ENCODE assay signal across 12 mouse cellular contexts in genomic region chr7:30197592-30198129, GRCm38 (mm10). TPM values are rescaled to one million over a fixed set of nuclear protein-coding genes. Genes with fewer than 3 reads are reported as not detected.
DNase-seq lines count a peak whose midpoint lies in the region; ATAC-seq and TF ChIP-seq lines count a peak whose summit lies in the region.
"Had no signal": no experiment of that assay in that cellular context is flagged by ENCODE, and none has a peak within 500 bp of the region (broad histone marks: within the 10 kb centered on the region; RNA-seq: fewer than 3 reads in every experiment).

No protein-coding gene starts in this region.

- ATAC-seq in kidney, embryonic 15.5 days (replicated peaks; ENCODE audit: low FRiP score): no peak
- no peak for ATAC-seq in limb, embryonic 11.5 days (ENCODE audit: insufficient number of reproducible peaks, low FRiP score, low TSS enrichment, low read depth)
- ATAC-seq: lung, postnatal 0 days had no signal

- H3K9ac ChIP-seq in kidney, embryonic 15.5 days: no peak overlapping the region
- H3K9ac ChIP-seq in ES-E14 (ENCODE audit: insufficient read depth, low read depth, low read length, poor library complexity, severe bottlenecking): peak overlapping the region; percentile 74
- H3K9ac ChIP-seq in limb, embryonic 11.5 days (ENCODE audit: low read length): no peak overlapping the region
- H3K9ac ChIP-seq: heart, embryonic 15.5 days; hindbrain, embryonic 12.5 days had no signal

- H3K4me3 ChIP-seq in kidney, embryonic 15.5 days (replicated peaks): no peak overlapping the region
- H3K4me3 ChIP-seq in ES-E14 (ENCODE audit: insufficient read depth in 1 of 2, low read depth in 1 of 2, low read length in 2 of 2, poor library complexity in 1 of 2, severe bottlenecking in 1 of 2): peak overlapping the region; percentile 34 to 37; a peak in 3 of 4 replicates
- no peak overlapping the region for H3K4me3 ChIP-seq in limb, embryonic 11.5 days (ENCODE audit: low read depth, low read length)
- H3K4me3 ChIP-seq: heart, embryonic 15.5 days; left cerebral cortex, adult 2 months had no signal

- in situ Hi-C loops in ES-E14 (cut with MboI; ENCODE audit: low sequenced_read_pairs in 2 of 2, unreplicated experiment in 2 of 2): no loop called here

- H3K4me1 ChIP-seq in kidney, embryonic 15.5 days: peaks cover 52% of the 10 kb centered on the region
- H3K4me1 ChIP-seq in ES-E14 (ENCODE audit: control insufficient read depth in 2 of 2, insufficient read depth in 2 of 2, low read length in 2 of 2, poor library complexity in 1 of 2): peaks cover 7 to 18% of the 10 kb centered on the region in 2 experiments
- H3K4me1 ChIP-seq in limb, embryonic 11.5 days (ENCODE audit: control insufficient read depth, insufficient read depth, low read length): peaks cover 10% of the 10 kb centered on the region

- 53% methylated on average over 5 of the region's 5 CpGs for WGBS in kidney, embryonic 15.5 days
- 70% methylated on average over 5 of the region's 5 CpGs for WGBS in limb, embryonic 11.5 days

- H3K9me3 ChIP-seq in kidney, embryonic 15.5 days (replicated peaks): no peaks in the 10 kb centered on the region
- H3K9me3 ChIP-seq in ES-E14 (ENCODE audit: control insufficient read depth, insufficient read depth, low read depth, low read length): no peaks in the 10 kb centered on the region
- H3K9me3 ChIP-seq in limb, embryonic 11.5 days (ENCODE audit: control insufficient read depth, low read length): peaks cover 2% of the 10 kb centered on the region; the same call in 1 of the 2 replicates
- H3K9me3 ChIP-seq: heart, embryonic 15.5 days; hindbrain, embryonic 12.5 days had no signal

- no peak for DNase-seq in kidney, postnatal 10 days
- DNase-seq in 416B (ENCODE audit: low read depth): peak; percentile 69
- no peak for DNase-seq in ES-E14 (ENCODE audit: low read depth, low spot score)
- DNase-seq in limb, embryonic 11.5 days (ENCODE audit: low spot score): no peak
- no peak for DNase-seq in urinary bladder, postnatal 14 days (ENCODE audit: low spot score)
- no peak for DNase-seq in right cerebral cortex, postnatal 4 days
- DNase-seq: retina, postnatal 1 day had no signal

- no peak overlapping the region for H3K4me2 ChIP-seq in kidney, embryonic 15.5 days
- H3K4me2 ChIP-seq in limb, embryonic 11.5 days (ENCODE audit: low read depth, severe bottlenecking): no peak overlapping the region

- H3K27ac ChIP-seq in kidney, embryonic 15.5 days: peak overlapping the region; percentile 84
- H3K27ac ChIP-seq in ES-E14 (ENCODE audit: insufficient read depth, low read depth, low read length, poor library complexity, severe bottlenecking): peak overlapping the region; percentile 93
- 0 out of 2 replicates have a peak overlapping the region, but pooled peaks have one; percentile 22 for H3K27ac ChIP-seq in limb, embryonic 11.5 days (replicated peaks; ENCODE audit: low read depth, low read length)
- H3K27ac ChIP-seq: heart, embryonic 15.5 days; hindbrain, embryonic 12.5 days; left cerebral cortex, adult 2 months had no signal

- H3K36me3 ChIP-seq in kidney, embryonic 15.5 days: peaks cover under 1% of the 10 kb centered on the region; the same call in 1 of the 2 replicates
- no peaks in the 10 kb centered on the region for H3K36me3 ChIP-seq in ES-E14 (ENCODE audit: control insufficient read depth, insufficient read depth, low read length, poor library complexity, severe bottlenecking)
- no peaks in the 10 kb centered on the region for H3K36me3 ChIP-seq in limb, embryonic 11.5 days (ENCODE audit: control insufficient read depth, insufficient read depth, low read length)
- H3K36me3 ChIP-seq: hindbrain, embryonic 12.5 days had no signal

- no peaks in the 10 kb centered on the region for H3K27me3 ChIP-seq in kidney, embryonic 15.5 days
- no peaks in the 10 kb centered on the region for H3K27me3 ChIP-seq in limb, embryonic 11.5 days (ENCODE audit: control insufficient read depth, insufficient read depth, low read length)
- H3K27me3 ChIP-seq: heart, embryonic 15.5 days; hindbrain, embryonic 12.5 days had no signal

TF ChIP-seq in ES-E14, 5 proteins besides CTCF, POLR2A, EP300 and RAD21:
- TF ChIP-seq ZC3H11A (IDR thresholded peaks at IDR 0.05; ENCODE audit: borderline replicate concordance, low read depth, low read length): no peak
- no peak for TF ChIP-seq HCFC1 (IDR thresholded peaks at IDR 0.05; ENCODE audit: borderline replicate concordance, insufficient read depth, low read length)
- TF ChIP-seq MAFK (IDR thresholded peaks at IDR 0.05; ENCODE audit: insufficient read depth, low read depth, low read length): peak; percentile 40; the same call in 1 of the 2 replicates
TF ChIP-seq in ES-E14: peak in this region for 1.

RNA-seq across cellular contexts. Expression of gene Capns1, which starts 0.9 kb away (rescaled TPM):
- polyA plus RNA-seq in kidney, embryonic 15.5 days (2015; fragmentation: Nextera tagmentation; extraction: Ambion mirVana): 90.8 and 98.8 TPM in 2 replicates
- 160 and 164 TPM in 2 replicates for total RNA-seq in ES-E14 (2012; rRNA removed)
- polyA plus RNA-seq in limb, embryonic 11.5 days (2014; fragmentation: Nextera tagmentation; extraction: Ambion mirVana): 53.1 and 53.7 TPM in 2 replicates

RNA-seq across cellular contexts. Expression of gene Cox7a1, which starts 13.7 kb away (rescaled TPM):
- 11.1 and 11.7 TPM in 2 replicates for polyA plus RNA-seq in kidney, embryonic 15.5 days (2015; fragmentation: Nextera tagmentation; extraction: Ambion mirVana)
- total RNA-seq in ES-E14 (2012; rRNA removed): 54.8 and 57.8 TPM in 2 replicates
- polyA plus RNA-seq in limb, embryonic 11.5 days (2014; fragmentation: Nextera tagmentation; extraction: Ambion mirVana): 2.3 and 2.9 TPM in 2 replicates

RNA-seq across cellular contexts. Expression of gene Zfp146, which starts 28.1 kb away (rescaled TPM):
- polyA plus RNA-seq in kidney, embryonic 15.5 days (2015; fragmentation: Nextera tagmentation; extraction: Ambion mirVana): 17.8 and 20.2 TPM in 2 replicates
- total RNA-seq in ES-E14 (2012; rRNA removed): 35.0 and 37.9 TPM in 2 replicates
- 14.6 and 18.7 TPM in 2 replicates for polyA plus RNA-seq in limb, embryonic 11.5 days (2014; fragmentation: Nextera tagmentation; extraction: Ambion mirVana)

RNA-seq across cellular contexts. Expression of gene Polr2i, which starts 34.1 kb away (rescaled TPM):
- polyA plus RNA-seq in kidney, embryonic 15.5 days (2015; fragmentation: Nextera tagmentation; extraction: Ambion mirVana): 148 and 152 TPM in 2 replicates
- 209 and 309 TPM in 2 replicates for total RNA-seq in ES-E14 (2012; rRNA removed)
- polyA plus RNA-seq in limb, embryonic 11.5 days (2014; fragmentation: Nextera tagmentation; extraction: Ambion mirVana): 182 and 186 TPM in 2 replicates

RNA-seq across cellular contexts. Expression of gene Tbcb, which starts 34.4 kb away (rescaled TPM):
- 174 and 190 TPM in 2 replicates for polyA plus RNA-seq in kidney, embryonic 15.5 days (2015; fragmentation: Nextera tagmentation; extraction: Ambion mirVana)
- total RNA-seq in ES-E14 (2012; rRNA removed): 158 and 173 TPM in 2 replicates
- 232 and 241 TPM in 2 replicates for polyA plus RNA-seq in limb, embryonic 11.5 days (2014; fragmentation: Nextera tagmentation; extraction: Ambion mirVana)

Comparison
In these comparisons a context has a peak if more than half of its experiments do, and no peak if none do; other contexts are left out.
1. H3K27ac ChIP-seq: peak in every context shown above with its lines; median percentile 93 in ES-E14; 84 in kidney, embryonic 15.5 days; 22 in limb, embryonic 11.5 days.
2. H3K4me3 ChIP-seq: peak in ES-E14 (2 of 2); none in kidney, embryonic 15.5 days (single experiment) and limb, embryonic 11.5 days (single experiment).